Mouse (Mus musculus) small intestine, adult 2 months (tissue): ENCODE data around the gene Scube3.

Experiments used
- CTCF ChIP-seq: fragments of 200-500 bp; IDR thresholded peaks from 2 replicates; pipeline ENCODE4 v1.5.1; 2012; ENCODE audit warnings: low read depth, mild to moderate bottlenecking, control low read depth, inconsistent platforms, low read length, moderate library complexity, mixed read lengths; ENCODE audit not compliant: insufficient replicate concordance, insufficient read length; ENCODE audit errors: extremely low read depth
- POLR2A ChIP-seq: fragments of 200-500 bp; IDR thresholded peaks from 2 replicates; pipeline ENCODE4 v1.6.1; 2012; ENCODE audit warnings: low read depth, mild to moderate bottlenecking, control low read depth, inconsistent platforms, low read length, moderate library complexity

- TF ChIP-seq CTCF (no peak), POLR2A (no peak)
These were observed 6.4 kb upstream of the Scube3 start for GRCm38 (mm10) chr17:28135496-28135895.
